Mouse (Mus musculus) liver, embryonic 13.5 days (tissue): Measurements from ENCODE around the gene Lrrc28. TPM values are rescaled to one million over a fixed set of nuclear protein-coding genes. Genes with fewer than 3 reads are reported as not detected.

Source experiments
- ATAC-seq: fragments of 200-750 bp; cut with Nextera tagmentation; 2 replicates; pipeline ENCODE4 v1.8.0; 2017; ENCODE audit warnings: low read depth, mild to moderate bottlenecking, moderate number of reproducible peaks, moderate library complexity
- DNase-seq: peaks from one replicate; pipeline ENCODE4 v3.0.0; 2022
- H3K27ac ChIP-seq: fragments of 300-500 bp; sonication (generic); 2 replicates; pipeline ENCODE4 v1.5.1; 2015; ENCODE audit warnings: moderate library complexity, mild to moderate bottlenecking, inconsistent platforms
- H3K27me3 ChIP-seq: fragments of 300-500 bp; sonication (generic); 2 replicates; pipeline ENCODE4 v1.6.1; 2015; ENCODE audit warnings: mild to moderate bottlenecking, inconsistent platforms
- H3K36me3 ChIP-seq: fragments of 300-500 bp; sonication (generic); 2 replicates; pipeline ENCODE4 v1.6.1; 2015; ENCODE audit warnings: mild to moderate bottlenecking, inconsistent platforms
- H3K4me1 ChIP-seq: fragments of 300-500 bp; sonication (generic); replicated peaks from 2 replicates; pipeline ENCODE4 v1.6.1; 2015; ENCODE audit warnings: inconsistent platforms
- H3K4me2 ChIP-seq: fragments of 300-500 bp; sonication (generic); 2 replicates; pipeline ENCODE4 v1.6.1; 2015; ENCODE audit warnings: inconsistent platforms, mild to moderate bottlenecking, moderate library complexity
- H3K4me3 ChIP-seq: fragments of 300-500 bp; sonication (generic); replicated peaks from 2 replicates; pipeline ENCODE4 v1.5.1; 2015; ENCODE audit warnings: mild to moderate bottlenecking, inconsistent platforms
- H3K9ac ChIP-seq: fragments of 300-500 bp; sonication (generic); 2 replicates; pipeline ENCODE4 v1.6.1; 2015; ENCODE audit warnings: mild to moderate bottlenecking, inconsistent platforms
- H3K9me3 ChIP-seq: fragments of 300-500 bp; sonication (generic); replicated peaks from 2 replicates; pipeline ENCODE4 v1.6.1; 2016; ENCODE audit warnings: inconsistent platforms
- WGBS: fragments of 180-500 bp; shearing (Covaris S2); methylation state at CpG from one replicate; pipeline ENCODE4 v1.1.7; 2015; ENCODE audit not compliant: insufficient replicate concordance; 5-methylcytosine and 5-hydroxymethylcytosine counted together
- polyA plus RNA-seq: library from polyadenylated mRNA; unstranded; fragments of >200 nt; fragmentation: Nextera tagmentation; extraction: Ambion mirVana; gene quantifications from 2 replicates; pipeline ENCODE4 v1.2.1, GENCODE M21; 2015

Lrrc28 gene
- polyA plus RNA-seq, 1 experiment from 2014 or later: 7.8 TPM

- DNase-seq: peak; percentile 55
- no peak overlapping the region for H3K4me2 ChIP-seq
- ATAC-seq: no peak
- H3K4me3 ChIP-seq: no peak overlapping the region
- 11% methylated on average over 10 of the region's 10 CpGs for WGBS
- H3K9me3 ChIP-seq: no peaks in the 10 kb centered on the region
- H3K27me3 ChIP-seq: no peaks in the 10 kb centered on the region
- no peak overlapping the region for H3K27ac ChIP-seq
- no peaks in the 10 kb centered on the region for H3K4me1 ChIP-seq
- no peak overlapping the region for H3K9ac ChIP-seq
- H3K36me3 ChIP-seq: peaks cover 9% of the 10 kb centered on the region; the same call in 1 of the 2 replicates
Observed at GRCm38 (mm10) chr7:67672650-67673049, 27.6 kb upstream of the Lrrc28 start.

- WGBS: 70% methylated on average over 1 of the region's 1 CpGs
- peaks cover 9% of the 10 kb centered on the region; the same call in 1 of the 2 replicates for H3K36me3 ChIP-seq
- no peak overlapping the region for H3K4me3 ChIP-seq
- H3K27ac ChIP-seq: no peak overlapping the region
- no peak overlapping the region for H3K4me2 ChIP-seq
- H3K27me3 ChIP-seq: no peaks in the 10 kb centered on the region
- no peak overlapping the region for H3K9ac ChIP-seq
- ATAC-seq (no peak), DNase-seq (no peak)
- H3K9me3 ChIP-seq: no peaks in the 10 kb centered on the region
- H3K4me1 ChIP-seq: no peaks in the 10 kb centered on the region
Observed at GRCm38 (mm10) chr7:67670965-67671364, 25.9 kb upstream of the Lrrc28 start.

GRCm38 (mm10) chr7:67663981-67664694, 19.1 kb upstream of the Lrrc28 start:
- DNase-seq: no peak
- Histone ChIP-seq H3K27ac (no peak overlapping the region), H3K4me3 (no peak overlapping the region), H3K36me3 (no peaks in the 10 kb centered on the region), H3K9ac (no peak overlapping the region), H3K27me3 (no peaks in the 10 kb centered on the region), H3K9me3 (no peaks in the 10 kb centered on the region), H3K4me1 (0 out of 2 replicates have a peak, but pooled peaks cover 5% of the 10 kb centered on the region), H3K4me2 (no peak overlapping the region)
- 76% methylated on average over 14 of the region's 14 CpGs for WGBS
- ATAC-seq: no peak

- Histone ChIP-seq H3K9ac (no peak overlapping the region), H3K27ac (no peak overlapping the region), H3K4me2 (no peak overlapping the region), H3K4me1 (0 out of 2 replicates have a peak, but pooled peaks cover 5% of the 10 kb centered on the region), H3K36me3 (no peaks in the 10 kb centered on the region), H3K4me3 (no peak overlapping the region), H3K9me3 (no peaks in the 10 kb centered on the region), H3K27me3 (no peaks in the 10 kb centered on the region)
- ATAC-seq (peak; percentile 56), DNase-seq (no peak)
- 66% methylated on average over 5 of the region's 5 CpGs for WGBS
Observed at GRCm38 (mm10) chr7:67662424-67662823, 17.4 kb upstream of the Lrrc28 start.

GRCm38 (mm10) chr7:67658110-67658509, 13.0 kb upstream of the Lrrc28 start:
- ATAC-seq (no peak), DNase-seq (no peak)
- Histone ChIP-seq H3K27me3 (no peaks in the 10 kb centered on the region), H3K4me3 (no peak overlapping the region), H3K4me2 (no peak overlapping the region), H3K9ac (no peak overlapping the region), H3K9me3 (no peaks in the 10 kb centered on the region), H3K36me3 (no peaks in the 10 kb centered on the region), H3K27ac (no peak overlapping the region), H3K4me1 (peaks cover 8% of the 10 kb centered on the region; the same call in 1 of the 2 replicates)
- 66% methylated on average over 4 of the region's 4 CpGs for WGBS

GRCm38 (mm10) chr7:67655186-67655585, 10.1 kb upstream of the Lrrc28 start:
- H3K9me3 ChIP-seq: no peaks in the 10 kb centered on the region
- peak overlapping the region; percentile 16; the same call in 1 of the 2 replicates for H3K4me2 ChIP-seq
- WGBS: 58% methylated on average over 1 of the region's 1 CpGs
- no peaks in the 10 kb centered on the region for H3K27me3 ChIP-seq
- ATAC-seq (0 out of 2 replicates have a peak, but pooled peaks have one; percentile 43), DNase-seq (no peak)
- H3K27ac ChIP-seq: no peak overlapping the region
- no peaks in the 10 kb centered on the region for H3K36me3 ChIP-seq
- H3K4me1 ChIP-seq: peaks cover 3% of the 10 kb centered on the region; the same call in 1 of the 2 replicates
- H3K9ac ChIP-seq: peak overlapping the region; percentile 1; the same call in 1 of the 2 replicates
- H3K4me3 ChIP-seq: peak overlapping the region; percentile 23; the same call in 1 of the 2 replicates

GRCm38 (mm10) chr7:67654668-67655067, 9.6 kb upstream of the Lrrc28 start:
- WGBS: 60% methylated on average over 7 of the region's 7 CpGs
- H3K4me2 ChIP-seq: no peak overlapping the region

GRCm38 (mm10) chr7:67652211-67652610, 7.1 kb upstream of the Lrrc28 start:
- no peak for DNase-seq
- Histone ChIP-seq H3K4me2 (no peak overlapping the region), H3K36me3 (no peaks in the 10 kb centered on the region), H3K4me3 (no peak overlapping the region), H3K9ac (no peak overlapping the region), H3K9me3 (no peaks in the 10 kb centered on the region), H3K27me3 (no peaks in the 10 kb centered on the region), H3K4me1 (peaks cover 6% of the 10 kb centered on the region; the same call in 1 of the 2 replicates), H3K27ac (no peak overlapping the region)
- 59% methylated on average over 5 of the region's 5 CpGs for WGBS
- no peak for ATAC-seq

More at GRCm38 (mm10) chr7:67654668-67655067, 9.6 kb upstream of the Lrrc28 start:
- no peaks in the 10 kb centered on the region for H3K36me3 ChIP-seq
- no peak overlapping the region for H3K27ac ChIP-seq
- H3K4me1 ChIP-seq: peaks cover 3% of the 10 kb centered on the region; the same call in 1 of the 2 replicates
- no peaks in the 10 kb centered on the region for H3K27me3 ChIP-seq
- H3K4me3 ChIP-seq: no peak overlapping the region
- H3K9me3 ChIP-seq: no peaks in the 10 kb centered on the region
- ATAC-seq (no peak), DNase-seq (no peak)
- H3K9ac ChIP-seq: no peak overlapping the region

GRCm38 (mm10) chr7:67648376-67648775, 3.3 kb upstream of the Lrrc28 start:
- no peak overlapping the region for H3K9ac ChIP-seq
- 0 out of 2 replicates have a peak overlapping the region, but pooled peaks have one; percentile 24 for H3K4me2 ChIP-seq
- ATAC-seq: no peak
- H3K27me3 ChIP-seq: no peaks in the 10 kb centered on the region
- peaks cover 21% of the 10 kb centered on the region for H3K4me1 ChIP-seq
- no peak overlapping the region for H3K27ac ChIP-seq
- no peaks in the 10 kb centered on the region for H3K9me3 ChIP-seq
- H3K36me3 ChIP-seq: no peaks in the 10 kb centered on the region
- H3K4me3 ChIP-seq: no peak overlapping the region
- no peak for DNase-seq
- WGBS: 72% methylated on average over 4 of the region's 4 CpGs

- Histone ChIP-seq H3K9ac (peak within 1 kb of the TSS; percentile 89), H3K9me3 (no peaks in the 10 kb centered on the region), H3K27me3 (no peaks in the 10 kb centered on the region), H3K4me1 (peaks cover 21% of the 10 kb centered on the region), H3K27ac (no peak within 1 kb of the TSS), H3K4me3 (peak within 1 kb of the TSS; percentile 81), H3K4me2 (peak within 1 kb of the TSS; percentile 87), H3K36me3 (no peaks in the 10 kb centered on the region)
- 36% methylated on average over 5 of the region's 5 CpGs for WGBS
- ATAC-seq: no peak
- no peak for DNase-seq
Observed at GRCm38 (mm10) chr7:67647277-67647676, 2.2 kb upstream of the Lrrc28 start, which contains the start of gene Ttc23. Ttc23 (plus strand) TSS chr7:67647410.

GRCm38 (mm10) chr7:67646131-67646530, 1.1 kb upstream of the Lrrc28 start:
- WGBS: 15% methylated on average over 6 of the region's 6 CpGs
- H3K27me3 ChIP-seq: no peaks in the 10 kb centered on the region
- H3K9ac ChIP-seq: peak overlapping the region; percentile 89
- DNase-seq: no peak
- ATAC-seq: no peak
- no peaks in the 10 kb centered on the region for H3K36me3 ChIP-seq
- H3K4me3 ChIP-seq: peak overlapping the region; percentile 81
- peak overlapping the region; percentile 87; the same call in 1 of the 2 replicates for H3K27ac ChIP-seq
- peaks cover 21% of the 10 kb centered on the region for H3K4me1 ChIP-seq
- peak overlapping the region; percentile 87 for H3K4me2 ChIP-seq
- H3K9me3 ChIP-seq: no peaks in the 10 kb centered on the region
